Mouse (Mus musculus) embryonic fibroblast, embryonic 13.5 days (primary cell): ENCODE data around the gene Zfp1. TPM values are rescaled to one million over a fixed set of nuclear protein-coding genes. Genes with fewer than 3 reads are reported as not detected.

Source experiments
- H3K27ac ChIP-seq: 2 replicates; pipeline ENCODE4 v1.5.1; 2012; ENCODE audit warnings: low read length, control low read depth, inconsistent platforms; ENCODE audit not compliant: insufficient read depth
- H3K4me1 ChIP-seq: 2 replicates; pipeline ENCODE4 v1.6.1; 2011; ENCODE audit warnings: low read length; ENCODE audit not compliant: control insufficient read depth, insufficient read depth
- H3K4me3 ChIP-seq: 2 replicates; pipeline ENCODE4 v1.5.1; 2011; ENCODE audit warnings: mild to moderate bottlenecking, control low read depth, low read length; ENCODE audit not compliant: insufficient read depth
- CTCF ChIP-seq: IDR thresholded peaks from 2 replicates; pipeline ENCODE4 v1.5.1; 2011; ENCODE audit warnings: mild to moderate bottlenecking, control low read depth, low read length, moderate library complexity, borderline replicate concordance; ENCODE audit not compliant: insufficient read depth
- POLR2A ChIP-seq: IDR thresholded peaks from 2 replicates; pipeline ENCODE4 v1.6.1; 2011; ENCODE audit warnings: low read depth, mild to moderate bottlenecking, control low read depth, low read length, moderate library complexity
- polyA plus RNA-seq: library from polyadenylated mRNA; stranded (reverse); fragments of >200 nt; gene quantifications from 2 replicates; pipeline ENCODE4 v1.2.4, GENCODE M21; 2011; ENCODE audit warnings: low read depth; ENCODE audit not compliant: missing spikeins, insufficient read length

Gene Zfp1
- polyA plus RNA-seq, 1 experiment: 11.7 TPM

DNA sequence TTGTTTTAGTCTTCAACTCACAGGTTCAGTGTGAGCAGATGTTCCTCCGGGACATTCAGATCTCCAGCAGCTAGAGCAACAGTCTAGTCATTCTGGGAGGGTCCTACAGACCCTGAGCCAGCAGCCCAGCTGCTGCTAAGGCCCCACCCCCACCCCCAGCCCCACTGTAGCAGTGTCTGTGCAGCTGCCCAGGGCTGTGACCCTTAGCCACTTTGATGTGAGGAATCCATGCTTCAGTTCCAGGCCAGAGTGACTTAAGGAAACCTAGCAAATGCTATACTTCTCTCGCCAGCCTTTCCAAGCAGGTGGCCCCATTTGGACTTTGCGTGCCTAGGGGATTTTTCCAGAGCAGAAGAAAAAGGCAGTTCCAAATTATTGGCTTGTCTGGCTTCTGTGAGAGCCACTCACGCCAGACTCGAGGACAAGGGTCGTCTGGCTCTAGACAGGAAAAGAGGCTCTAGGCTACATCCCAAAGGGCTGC lies 50.1 kb downstream of the Zfp1 start:
- H3K27ac ChIP-seq: no peak overlapping the region
- no peak for TF ChIP-seq POLR2A
- TF ChIP-seq CTCF: no peak
- no peak overlapping the region for H3K4me3 ChIP-seq
- H3K4me1 ChIP-seq: no peaks in the 10 kb centered on the region

- TF ChIP-seq POLR2A: no peak
- TF ChIP-seq CTCF: no peak
- Histone ChIP-seq H3K27ac (no peak overlapping the region), H3K4me3 (no peak overlapping the region), H3K4me1 (no peaks in the 10 kb centered on the region)
Observed at GRCm38 (mm10) chr8:111695441-111695840, 52.2 kb downstream of the Zfp1 start.

- H3K4me1 ChIP-seq: no peaks in the 10 kb centered on the region
- no peak overlapping the region for H3K4me3 ChIP-seq
- TF ChIP-seq POLR2A (no peak), CTCF (no peak)
- H3K27ac ChIP-seq: no peak overlapping the region
Observed at GRCm38 (mm10) chr8:111697655-111698054, 54.5 kb downstream of the Zfp1 start.

- Histone ChIP-seq H3K27ac (no peak overlapping the region), H3K4me3 (no peak overlapping the region), H3K4me1 (no peaks in the 10 kb centered on the region)
- no peak for TF ChIP-seq CTCF
- TF ChIP-seq POLR2A: no peak
Observed at GRCm38 (mm10) chr8:111699035-111699434, 55.8 kb downstream of the Zfp1 start.

GRCm38 (mm10) chr8:111700201-111700600 lies 57.0 kb downstream of the Zfp1 start:
- Histone ChIP-seq H3K4me3 (no peak overlapping the region), H3K4me1 (no peaks in the 10 kb centered on the region), H3K27ac (no peak overlapping the region)
- TF ChIP-seq CTCF: no peak
- no peak for TF ChIP-seq POLR2A

GRCm38 (mm10) chr8:111700740-111701139 lies 57.5 kb downstream of the Zfp1 start:
- no peak for TF ChIP-seq CTCF
- no peak for TF ChIP-seq POLR2A
- H3K4me1 ChIP-seq: no peaks in the 10 kb centered on the region
- H3K4me3 ChIP-seq: no peak overlapping the region
- no peak overlapping the region for H3K27ac ChIP-seq

GRCm38 (mm10) chr8:111701380-111701779 lies 58.2 kb downstream of the Zfp1 start:
- TF ChIP-seq POLR2A (no peak), CTCF (no peak)
- Histone ChIP-seq H3K27ac (no peak overlapping the region), H3K4me3 (no peak overlapping the region), H3K4me1 (no peaks in the 10 kb centered on the region)

- no peak for TF ChIP-seq POLR2A
- TF ChIP-seq CTCF: no peak
- H3K4me3 ChIP-seq: no peak overlapping the region
- H3K4me1 ChIP-seq: no peaks in the 10 kb centered on the region
- H3K27ac ChIP-seq: no peak overlapping the region
Observed at GRCm38 (mm10) chr8:111704585-111704984, 61.4 kb downstream of the Zfp1 start.

- H3K27ac ChIP-seq: no peak overlapping the region
- no peaks in the 10 kb centered on the region for H3K4me1 ChIP-seq
- no peak overlapping the region for H3K4me3 ChIP-seq
- TF ChIP-seq CTCF (no peak), POLR2A (no peak)
Observed at GRCm38 (mm10) chr8:111705222-111705621, 62.0 kb downstream of the Zfp1 start.

DNA sequence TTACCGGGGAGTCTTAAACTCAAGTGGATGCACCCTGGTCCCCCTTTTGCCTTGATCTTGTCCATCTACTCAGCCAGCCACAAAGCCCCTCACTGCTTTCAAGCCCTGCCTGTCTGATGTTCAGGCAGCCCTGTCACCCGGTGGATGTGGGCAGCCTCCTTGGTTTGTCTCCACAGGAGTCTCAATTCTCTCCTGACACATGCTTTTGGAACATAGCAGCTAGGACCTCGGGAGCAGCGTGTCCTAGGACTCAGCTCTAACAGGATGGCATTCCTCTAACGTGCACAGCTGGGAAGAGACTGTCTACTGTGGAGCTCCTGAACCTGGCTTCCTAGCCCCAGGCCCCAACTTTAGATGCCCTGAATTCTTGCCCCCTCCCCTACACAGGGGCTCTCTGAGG lies 62.5 kb downstream of the Zfp1 start:
- Histone ChIP-seq H3K4me3 (no peak overlapping the region), H3K4me1 (no peaks in the 10 kb centered on the region), H3K27ac (no peak overlapping the region)
- TF ChIP-seq CTCF: no peak
- TF ChIP-seq POLR2A: no peak

DNA sequence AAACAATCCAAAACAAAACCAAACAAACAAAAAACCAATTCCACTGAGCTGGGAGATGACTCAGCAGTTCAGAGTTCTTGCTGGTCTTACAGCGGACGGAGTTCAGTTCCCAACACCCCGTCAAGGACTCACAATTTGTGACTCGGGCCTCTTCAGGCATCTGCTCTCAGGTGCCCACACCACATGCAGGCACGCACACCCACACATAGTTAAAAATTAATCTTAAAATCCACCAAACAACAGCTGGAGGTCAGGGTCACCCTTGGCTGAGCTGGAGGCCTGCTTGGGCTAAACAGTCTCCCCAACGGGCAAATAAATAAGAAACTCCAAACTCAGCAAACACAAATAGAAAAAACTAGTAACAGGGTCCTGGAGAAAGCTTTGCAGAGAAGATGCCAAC lies 65.1 kb downstream of the Zfp1 start:
- Histone ChIP-seq H3K4me3 (no peak overlapping the region), H3K27ac (no peak overlapping the region), H3K4me1 (no peaks in the 10 kb centered on the region)
- no peak for TF ChIP-seq POLR2A
- no peak for TF ChIP-seq CTCF
